Mouse (Mus musculus) liver, embryonic 14 days (tissue): ENCODE results near the gene Psmb8. TPM values are rescaled to one million over a fixed set of nuclear protein-coding genes. Genes with fewer than 3 reads are reported as not detected.

Source experiments
- polyA plus RNA-seq: library from polyadenylated mRNA; depleted of rRNA; stranded (reverse); fragments of >200 nt; gene quantifications from 2 replicates; pipeline ENCODE4 v1.2.3, GENCODE M21; 2012; rRNA removed

Psmb8 gene
- polyA plus RNA-seq = 10.8 and 12.8 TPM in 2 replicates

DNA sequence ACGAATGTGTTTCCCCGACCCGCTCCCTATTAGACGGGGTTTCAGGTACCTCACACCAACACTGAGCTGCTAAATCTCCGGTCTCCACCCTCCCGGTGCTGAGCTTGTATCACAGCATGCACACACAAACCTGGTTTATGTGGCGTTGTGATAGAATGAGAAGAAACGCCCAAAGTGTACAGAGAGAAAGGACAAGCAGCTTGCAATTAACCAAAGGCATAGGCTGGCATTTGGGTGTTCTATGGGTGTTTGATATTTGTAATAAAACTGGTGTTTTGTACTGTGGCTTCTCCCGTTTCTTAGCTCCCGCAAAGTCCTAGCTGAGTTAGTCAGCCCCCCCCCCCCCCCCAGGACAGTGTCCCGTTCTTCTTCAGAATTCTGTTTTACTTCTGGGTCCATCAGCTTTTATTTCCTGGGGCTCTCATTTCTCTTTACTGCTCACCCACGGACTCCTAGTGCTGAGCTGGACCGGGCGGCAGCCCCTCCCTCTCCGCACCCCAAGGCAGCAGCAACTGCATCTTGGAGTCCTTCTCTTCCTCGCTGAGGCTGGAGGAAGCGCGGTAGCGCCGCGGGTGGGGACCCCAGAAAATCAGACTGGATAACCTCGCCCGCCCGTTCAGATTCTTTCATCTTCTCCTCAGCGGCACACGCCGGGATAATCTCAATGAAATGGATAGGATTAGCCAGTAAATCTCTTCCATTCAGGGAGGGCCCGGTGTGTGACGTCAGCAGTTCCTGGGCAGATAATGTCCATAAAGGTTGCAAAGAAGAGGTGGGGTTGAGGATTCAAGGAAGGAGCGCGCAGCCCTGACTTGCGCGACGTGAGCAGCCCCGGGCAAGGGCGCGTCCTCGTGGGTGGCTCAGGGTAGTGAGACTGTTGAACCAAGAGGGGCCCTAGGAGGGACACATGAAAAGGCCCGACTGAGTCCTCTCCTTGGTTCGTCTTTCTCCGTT, at the start of gene Psmb8:
Gene Psmb8, plus strand, starts transcription at position 781 of the 954 bp plus-strand sequence.

DNA sequence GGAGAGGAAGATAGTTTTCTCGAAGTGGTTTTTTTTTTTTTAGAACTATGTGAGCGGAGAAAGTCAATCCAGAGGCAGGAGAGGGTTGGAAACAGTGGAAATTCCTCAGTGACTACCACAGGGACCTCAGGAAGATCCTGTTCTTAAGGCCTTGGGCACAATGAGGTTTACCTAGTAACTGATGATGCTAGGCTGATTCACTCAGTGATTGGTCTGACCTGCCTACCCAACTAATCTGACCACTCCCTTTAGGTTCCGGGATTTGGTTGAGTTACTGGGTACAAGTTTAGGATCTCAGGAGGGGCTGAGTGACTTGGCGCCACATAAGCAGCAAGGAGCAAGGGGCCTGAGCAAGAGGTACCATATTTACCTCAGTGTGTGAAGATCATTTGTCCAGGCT, 44.6 kb upstream of the Psmb8 start, which contains the start of gene H2-DMb1:
Gene H2-DMb1, plus strand, starts transcription at position 150 of the 400 bp plus-strand sequence.

DNA sequence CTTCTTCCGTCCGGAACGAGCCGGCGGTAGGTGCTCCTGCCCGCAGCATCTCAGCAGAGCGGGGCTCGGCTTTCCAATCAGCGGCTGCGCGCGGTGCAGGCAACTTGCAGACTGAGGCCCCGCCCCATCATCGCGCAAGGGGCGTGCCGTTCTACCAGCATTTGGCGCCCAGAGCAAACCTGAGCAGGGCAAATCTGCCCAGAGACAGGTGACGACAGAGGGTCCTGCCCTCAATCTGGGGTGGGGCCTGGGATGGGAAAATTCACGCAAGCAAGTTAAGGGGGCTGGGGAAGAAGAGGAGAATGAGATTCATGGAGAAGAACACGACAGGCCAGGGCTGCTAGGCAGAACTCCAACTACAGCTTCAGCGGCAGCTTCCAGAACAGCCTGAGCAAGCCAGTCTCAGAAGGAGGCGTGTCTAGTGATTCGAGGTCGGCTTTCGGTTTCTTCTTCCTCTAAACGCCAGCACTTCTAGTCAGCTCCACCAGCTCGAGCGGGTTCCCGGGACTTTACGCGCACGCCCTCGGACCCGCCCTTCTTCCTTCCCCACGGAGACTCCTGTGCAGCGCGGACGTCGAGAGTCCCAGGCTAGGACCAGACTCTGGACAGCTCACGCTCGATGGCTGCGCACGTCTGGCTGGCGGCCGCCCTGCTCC, 10.1 kb upstream of the Psmb8 start, which contains the start of the genes Tap1 and Psmb9:
Gene Tap1, plus strand, starts transcription at position 293 of the 656 bp plus-strand sequence.
Gene Psmb9, minus strand, starts transcription at position 504 of the 656 bp plus-strand sequence.

DNA sequence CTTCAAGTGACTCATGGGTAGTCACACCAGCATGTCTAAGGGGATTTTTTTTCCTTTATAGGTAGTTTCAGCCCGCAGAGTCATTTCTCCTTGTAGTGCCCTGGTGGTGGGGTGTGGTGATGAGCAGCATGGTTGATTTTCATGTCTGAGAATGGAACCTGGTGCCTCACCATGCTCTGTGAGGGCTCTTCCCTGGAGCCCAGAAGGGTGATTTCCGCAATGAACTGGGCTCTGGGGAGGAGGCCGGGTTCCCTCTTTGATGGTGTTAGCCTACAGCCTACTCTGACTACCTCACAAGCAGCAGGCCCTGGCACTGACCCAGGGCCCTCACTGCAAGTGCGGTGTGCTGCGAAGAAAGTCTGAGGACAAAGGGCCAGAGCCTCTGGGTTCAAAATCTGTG, 5.9 kb downstream of the Psmb8 start, which contains the start of gene Tap2:
Gene Tap2, plus strand, starts transcription at position 84 of the 400 bp plus-strand sequence.

DNA sequence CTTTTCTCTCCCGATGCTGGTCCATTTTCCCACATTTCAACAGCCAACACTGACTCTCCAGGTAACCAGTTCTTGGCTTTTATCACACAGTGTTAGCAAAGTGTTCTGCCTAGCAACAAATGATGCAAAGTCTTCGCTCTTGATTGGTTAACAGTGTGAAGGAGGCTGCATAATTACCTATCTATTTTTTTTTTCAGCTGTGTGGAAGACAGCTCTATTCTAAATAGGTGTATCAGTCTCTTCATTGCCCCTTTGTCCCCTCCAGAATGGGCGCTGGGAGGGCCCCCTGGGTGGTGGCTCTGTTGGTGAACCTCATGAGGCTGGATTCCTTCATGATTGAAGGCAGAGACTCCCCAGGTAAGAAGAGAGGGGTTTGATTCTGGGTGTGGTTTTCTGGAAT, 41.2 kb downstream of the Psmb8 start, which contains the start of gene H2-Ob:
Gene H2-Ob, plus strand, starts transcription at position 198 of the 400 bp plus-strand sequence.

Other genes with a start within 250 kb of the Psmb8 start
- 1.0 and 1.2 TPM in 2 replicates for gene B3galt4, start 246.2 kb upstream of the Psmb8 start, polyA plus RNA-seq
- gene Vps52, start 241.9 kb upstream of the Psmb8 start, polyA plus RNA-seq = 15.7 and 18.1 TPM in 2 replicates
- 1,154 and 1,315 TPM in 2 replicates for gene Rps18, start 241.7 kb upstream of the Psmb8 start, polyA plus RNA-seq
- 115 and 137 TPM in 2 replicates for gene H2-K1, start 197.4 kb upstream of the Psmb8 start, polyA plus RNA-seq
- 9.6 and 10.5 TPM in 2 replicates for gene Ring1, start 173.0 kb upstream of the Psmb8 start, polyA plus RNA-seq
- gene H2-Ke6, start 169.7 kb upstream of the Psmb8 start, polyA plus RNA-seq = 28.0 and 29.0 TPM in 2 replicates
- 27.2 and 30.7 TPM in 2 replicates for gene Slc39a7, start 166.0 kb upstream of the Psmb8 start, polyA plus RNA-seq
- 15.0 and 18.0 TPM in 2 replicates for gene Rxrb, start 165.9 kb upstream of the Psmb8 start, polyA plus RNA-seq
- 0.27 and 0.33 TPM in 2 replicates for gene Col11a2, start 158.3 kb upstream of the Psmb8 start, polyA plus RNA-seq
- gene H2-Oa, start 105.4 kb upstream of the Psmb8 start, polyA plus RNA-seq = 0.32 and 0.41 TPM in 2 replicates
- gene H2-DMa, start 78.2 kb upstream of the Psmb8 start, polyA plus RNA-seq = 2.2 and 3.2 TPM in 2 replicates
- gene Brd2, start 75.1 kb upstream of the Psmb8 start, polyA plus RNA-seq = 53.0 and 53.8 TPM in 2 replicates
- 0.18 and 0.41 TPM in 2 replicates for gene H2-DMb2, start 54.4 kb upstream of the Psmb8 start, polyA plus RNA-seq
- gene H2-DMb1, start 44.6 kb upstream of the Psmb8 start, polyA plus RNA-seq = 0.68 and 1.0 TPM in 2 replicates
- gene Tap1, start 10.2 kb upstream of the Psmb8 start, polyA plus RNA-seq = 2.4 and 2.7 TPM in 2 replicates
- 5.4 and 6.2 TPM in 2 replicates for gene Psmb9, start 10.0 kb upstream of the Psmb8 start, polyA plus RNA-seq
- 2.8 and 3.3 TPM in 2 replicates for gene Tap2, start 5.8 kb downstream of the Psmb8 start, polyA plus RNA-seq
- gene H2-Ob, start 41.2 kb downstream of the Psmb8 start, polyA plus RNA-seq = 0.12 and 0.17 TPM in 2 replicates
- gene H2-Ab1, start 60.0 kb downstream of the Psmb8 start, polyA plus RNA-seq = 1.5 and 1.9 TPM in 2 replicates
- 1.1 and 1.2 TPM in 2 replicates for gene H2-Aa, start 90.1 kb downstream of the Psmb8 start, polyA plus RNA-seq
- 0.48 and 0.78 TPM in 2 replicates for gene H2-Eb1, start 108.1 kb downstream of the Psmb8 start, polyA plus RNA-seq
- gene H2-Eb2, start 127.9 kb downstream of the Psmb8 start, polyA plus RNA-seq = 0.01 TPM in 1 of 2 replicates, not detected in the other
- gene Btnl2, start 157.1 kb downstream of the Psmb8 start, polyA plus RNA-seq = 0.03 TPM in 2 replicates
- gene Btnl1, start 179.4 kb downstream of the Psmb8 start, polyA plus RNA-seq = not detected in 2 replicates
- 0.15 and 0.23 TPM in 2 replicates for gene BC051142, start 201.1 kb downstream of the Psmb8 start, polyA plus RNA-seq